ENCODE assay signal across 8 mouse cellular contexts in genomic region chr11:94543932-94544331, GRCm38 (mm10). TPM values are rescaled to one million over a fixed set of nuclear protein-coding genes. Genes with fewer than 3 reads are reported as not detected.
A peak's percentile ranks its signal among the peaks of the same experiment; 100 is the strongest.
DNase-seq lines count a peak whose midpoint lies in the region; ATAC-seq and TF ChIP-seq lines count a peak whose summit lies in the region.

No protein-coding gene starts in this region.

- H3K27me3 ChIP-seq in forebrain, embryonic 15.5 days, result no peaks in the 10 kb centered on the region
- H3K27me3 ChIP-seq in thymus, adult 2 months (ENCODE audit: control insufficient read depth, insufficient read depth, low read length), result no peaks in the 10 kb centered on the region

- intact Hi-C loops in heart, postnatal 10 days (cut with DNase I), result loop anchor here (5.0 kb wide), 2 partner anchors 132 to 207 kb away; no protein-coding TSS in a partner anchor

- no peaks in the 10 kb centered on the region; the same call in 1 of the 2 replicates for H3K36me3 ChIP-seq in forebrain, embryonic 15.5 days
- no peaks in the 10 kb centered on the region for H3K36me3 ChIP-seq in thymus, adult 2 months (ENCODE audit: control insufficient read depth, insufficient read depth, low read length)

- ATAC-seq in forebrain, embryonic 15.5 days (replicated peaks), result no peak

- WGBS in forebrain, embryonic 15.5 days, result 23% methylated on average over 9 of the region's 9 CpGs
- WGBS in lung, adult 2 months, result 10% methylated on average over 9 of the region's 9 CpGs
- 41% methylated on average over 9 of the region's 9 CpGs for WGBS in thymus, adult 2 months

- H3K4me3 ChIP-seq in forebrain, embryonic 15.5 days, result no peak overlapping the region
- no peak overlapping the region for H3K4me3 ChIP-seq in lung, adult 2 months (replicated peaks; ENCODE audit: extremely low read depth, low read depth, low read length)
- no peak overlapping the region for H3K4me3 ChIP-seq in thymus, adult 2 months (ENCODE audit: control insufficient read depth, insufficient read depth, low read length)

- peaks cover 9% of the 10 kb centered on the region for H3K4me1 ChIP-seq in forebrain, embryonic 15.5 days
- peaks cover 5% of the 10 kb centered on the region; the same call in 1 of the 2 replicates for H3K4me1 ChIP-seq in lung, adult 2 months (ENCODE audit: control insufficient read depth, insufficient read depth, low read length)
- peaks cover 8% of the 10 kb centered on the region for H3K4me1 ChIP-seq in thymus, adult 2 months (replicated peaks; ENCODE audit: control insufficient read depth, insufficient read depth, low read length)

- no peak overlapping the region for H3K27ac ChIP-seq in forebrain, embryonic 15.5 days (replicated peaks)
- no peak overlapping the region for H3K27ac ChIP-seq in thymus, adult 2 months (ENCODE audit: control insufficient read depth, insufficient read depth, low read length)

- H3K9me3 ChIP-seq in forebrain, embryonic 15.5 days, result no peaks in the 10 kb centered on the region

- DNase-seq in ES-CJ7 (ENCODE audit: low read depth, low spot score), result peak; percentile 63
- peak; percentile 95 for DNase-seq in cerebellum, adult 11 months
- peak; percentile 94 to 97 for DNase-seq in heart, postnatal 10 days
- DNase-seq in layer of hippocampus, adult 11-12 months (ENCODE audit: low spot score), result peak; percentile 96
- DNase-seq in lung, adult 2 months, result peak; percentile 91
- peak; percentile 84 for DNase-seq in ovary, adult 18-20 months (ENCODE audit: low spot score)
- DNase-seq in thymus, adult 2 months, result peak; percentile 47

- TF ChIP-seq CTCF in lung, adult 2 months (IDR thresholded peaks at IDR 0.05; ENCODE audit: insufficient read depth, low read length), result peak; percentile 93
- TF ChIP-seq CTCF in thymus, adult 2 months (IDR thresholded peaks at IDR 0.05; ENCODE audit: borderline replicate concordance, control insufficient read depth, extremely low read depth, insufficient read depth, low read length, poor library complexity), result 0 out of 2 replicates have a peak, but pooled peaks have one; percentile 51

- H3K9ac ChIP-seq in forebrain, embryonic 15.5 days (replicated peaks), result no peak overlapping the region

- TF ChIP-seq POLR2A in lung, adult 2 months (IDR thresholded peaks at IDR 0.05; ENCODE audit: borderline replicate concordance, extremely low read depth, low read depth, low read length), result no peak
- TF ChIP-seq POLR2A in thymus, adult 2 months (IDR thresholded peaks at IDR 0.05; ENCODE audit: control insufficient read depth, extremely low read depth, insufficient read depth, low read length, poor library complexity), result no peak

- peak overlapping the region; percentile 18 for H3K4me2 ChIP-seq in forebrain, embryonic 15.5 days (replicated peaks)

RNA-seq across cellular contexts. Expression of gene Rsad1, which starts 5.1 kb away (rescaled TPM):
- 5.7 and 6.1 TPM in 2 replicates for polyA plus RNA-seq in forebrain, embryonic 15.5 days (2015; fragmentation: Nextera tagmentation; extraction: Ambion mirVana)
- 10 to 100 TPM in 1 of 2 experiments, 1 to 10 TPM in 1; 9.8 to 10.2 TPM for total RNA-seq in heart, postnatal 10 days (2021)
- polyA plus RNA-seq in lung, adult 2 months (2012; rRNA removed), result 10.3 and 12.7 TPM in 2 replicates
- polyA plus RNA-seq in thymus, adult 2 months (2012; rRNA removed), result 5.4 and 6.8 TPM in 2 replicates

RNA-seq across cellular contexts. Expression of gene Chad, which starts 20.9 kb away (rescaled TPM):
- polyA plus RNA-seq in forebrain, embryonic 15.5 days (2015; fragmentation: Nextera tagmentation; extraction: Ambion mirVana), result 0.14 and 0.17 TPM in 2 replicates
- total RNA-seq in heart, postnatal 10 days (2021), result under 1 TPM; 0.74 TPM
- 32.6 and 38.8 TPM in 2 replicates for polyA plus RNA-seq in lung, adult 2 months (2012; rRNA removed)
- 0.59 TPM in 2 replicates for polyA plus RNA-seq in thymus, adult 2 months (2012; rRNA removed)

RNA-seq across cellular contexts. Expression of gene Mycbpap, which starts 22.4 kb away (rescaled TPM):
- 1.7 and 2.7 TPM in 2 replicates for polyA plus RNA-seq in forebrain, embryonic 15.5 days (2015; fragmentation: Nextera tagmentation; extraction: Ambion mirVana)
- 1 to 10 TPM; 3.9 to 4.9 TPM for total RNA-seq in heart, postnatal 10 days (2021)
- polyA plus RNA-seq in lung, adult 2 months (2012; rRNA removed), result 5.8 and 7.6 TPM in 2 replicates
- polyA plus RNA-seq in thymus, adult 2 months (2012; rRNA removed), result 0.13 and 0.19 TPM in 2 replicates

RNA-seq across cellular contexts. Expression of gene Epn3, which starts 44.2 kb away (rescaled TPM):
- polyA plus RNA-seq in forebrain, embryonic 15.5 days (2015; fragmentation: Nextera tagmentation; extraction: Ambion mirVana), result 0.66 and 0.75 TPM in 2 replicates
- 10 to 100 TPM; 26.5 to 26.7 TPM for total RNA-seq in heart, postnatal 10 days (2021)
- polyA plus RNA-seq in lung, adult 2 months (2012; rRNA removed), result 60.0 and 62.2 TPM in 2 replicates
- 1.8 and 3.3 TPM in 2 replicates for polyA plus RNA-seq in thymus, adult 2 months (2012; rRNA removed)

RNA-seq across cellular contexts. Expression of gene Acsf2, which starts 57.7 kb away (rescaled TPM):
- 1.0 and 1.3 TPM in 2 replicates for polyA plus RNA-seq in forebrain, embryonic 15.5 days (2015; fragmentation: Nextera tagmentation; extraction: Ambion mirVana)
- 10 to 100 TPM; 44.5 to 49.6 TPM for total RNA-seq in heart, postnatal 10 days (2021)
- 28.0 and 35.2 TPM in 2 replicates for polyA plus RNA-seq in lung, adult 2 months (2012; rRNA removed)
- 15.8 and 24.6 TPM in 2 replicates for polyA plus RNA-seq in thymus, adult 2 months (2012; rRNA removed)

Comparison
In these comparisons a context has a peak if more than half of its experiments do, and no peak if none do; other contexts are left out.
1. RNA of gene Chad, which starts 20.9 kb away (polyA plus RNA-seq): 32.6 to 38.8 TPM in lung, adult 2 months; 0.59 TPM in thymus, adult 2 months and 0.14 to 0.17 TPM in forebrain, embryonic 15.5 days; every median in the first group is over 10 times any median in the second.
2. Peak in every context shown above with its lines, with median percentiles within 50 percentile points of each other: DNase-seq.